Mouse (Mus musculus) kidney, embryonic 14.5 days (tissue): ENCODE measurements around the gene Sgsm1. TPM values are rescaled to one million over a fixed set of nuclear protein-coding genes. Genes with fewer than 3 reads are reported as not detected.

Source experiments
- ATAC-seq: fragments of 200-750 bp; cut with Nextera tagmentation; 2 replicates; pipeline ENCODE4 v1.8.0; 2017; ENCODE audit warnings: moderate number of reproducible peaks, mild to moderate bottlenecking, moderate TSS enrichment, moderate library complexity; ENCODE audit not compliant: low FRiP score, low TSS enrichment
- H3K27ac ChIP-seq: fragments of 300-500 bp; sonication (generic); 2 replicates; pipeline ENCODE4 v1.5.1; 2014; ENCODE audit warnings: low read depth, mild to moderate bottlenecking, low read length, moderate library complexity, mixed read lengths
- H3K27me3 ChIP-seq: fragments of 300-500 bp; sonication (generic); 2 replicates; pipeline ENCODE4 v1.6.1; 2014; ENCODE audit warnings: mild to moderate bottlenecking, low read length; ENCODE audit not compliant: control insufficient read depth, insufficient read depth
- H3K36me3 ChIP-seq: fragments of 300-500 bp; sonication (generic); 2 replicates; pipeline ENCODE4 v1.6.1; 2014; ENCODE audit warnings: low read length, mixed read lengths; ENCODE audit not compliant: control insufficient read depth, insufficient read depth
- H3K4me1 ChIP-seq: fragments of 300-500 bp; sonication (generic); 2 replicates; pipeline ENCODE4 v1.6.1; 2014; ENCODE audit warnings: low read length, mixed read lengths; ENCODE audit not compliant: control insufficient read depth, insufficient read depth
- H3K4me2 ChIP-seq: fragments of 300-500 bp; sonication (generic); replicated peaks from 2 replicates; pipeline ENCODE4 v1.6.1; 2014; ENCODE audit warnings: low read depth, mild to moderate bottlenecking, low read length
- H3K4me3 ChIP-seq: fragments of 300-500 bp; sonication (generic); 2 replicates; pipeline ENCODE4 v1.5.1; 2014; ENCODE audit warnings: mild to moderate bottlenecking, low read length
- H3K9ac ChIP-seq: fragments of 300-500 bp; sonication (generic); 2 replicates; pipeline ENCODE4 v1.6.1; 2014; ENCODE audit warnings: low read depth, mild to moderate bottlenecking, low read length, moderate library complexity
- H3K9me3 ChIP-seq: fragments of 300-500 bp; sonication (generic); 2 replicates; pipeline ENCODE4 v1.6.1; 2016; ENCODE audit warnings: low read length; ENCODE audit not compliant: control insufficient read depth
- WGBS: fragments of 180-500 bp; shearing (Covaris S2); extraction: QIAGEN DNeasy Blood & Tissue Kit; methylation state at CpG from one replicate; pipeline ENCODE4 v1.1.7; 2014; 5-methylcytosine and 5-hydroxymethylcytosine counted together
- polyA plus RNA-seq: library from polyadenylated mRNA; unstranded; fragments of >200 nt; fragmentation: Nextera tagmentation; extraction: Ambion mirVana; gene quantifications from 2 replicates; pipeline ENCODE4 v1.2.1, GENCODE M21; 2014

The Sgsm1 gene
- polyA plus RNA-seq, 1 experiment from 2014 or later = 5.0 TPM

- 47% methylated on average over 7 of the region's 7 CpGs for WGBS
- no peak overlapping the region for H3K27ac ChIP-seq
- H3K4me1 ChIP-seq = peaks cover 33% of the 10 kb centered on the region
- peak overlapping the region; percentile 95 for H3K4me2 ChIP-seq
- H3K4me3 ChIP-seq = peak overlapping the region; percentile 75
- no peaks in the 10 kb centered on the region for H3K27me3 ChIP-seq
- no peaks in the 10 kb centered on the region for H3K36me3 ChIP-seq
- ATAC-seq = no peak
- H3K9me3 ChIP-seq = no peaks in the 10 kb centered on the region
- 0 out of 2 replicates have a peak overlapping the region, but pooled peaks have one; percentile 74 for H3K9ac ChIP-seq
These were observed 90.7 kb downstream of the Sgsm1 start for GRCm38 (mm10) chr5:113219876-113220275.

- Histone ChIP-seq H3K4me3 (no peak overlapping the region), H3K9me3 (no peaks in the 10 kb centered on the region), H3K9ac (no peak overlapping the region), H3K4me1 (peaks cover 33% of the 10 kb centered on the region), H3K36me3 (no peaks in the 10 kb centered on the region), H3K4me2 (no peak overlapping the region), H3K27ac (no peak overlapping the region), H3K27me3 (no peaks in the 10 kb centered on the region)
- WGBS = 71% methylated on average over 6 of the region's 6 CpGs
- ATAC-seq = no peak
These were observed 91.1 kb downstream of the Sgsm1 start for GRCm38 (mm10) chr5:113219450-113219849.

- H3K4me1 ChIP-seq = peaks cover 33% of the 10 kb centered on the region
- H3K4me3 ChIP-seq = no peak overlapping the region
- no peak overlapping the region for H3K4me2 ChIP-seq
- no peak overlapping the region for H3K9ac ChIP-seq
- 39% methylated on average over 17 of the region's 17 CpGs for WGBS
- H3K9me3 ChIP-seq = no peaks in the 10 kb centered on the region
- no peak for ATAC-seq
- no peaks in the 10 kb centered on the region for H3K36me3 ChIP-seq
- no peaks in the 10 kb centered on the region for H3K27me3 ChIP-seq
- H3K27ac ChIP-seq = no peak overlapping the region
These were observed 91.9 kb downstream of the Sgsm1 start for GRCm38 (mm10) chr5:113218617-113219235.

GRCm38 (mm10) chr5:113217076-113217475 is 93.5 kb downstream of the Sgsm1 start:
- ATAC-seq = no peak
- H3K36me3 ChIP-seq = no peaks in the 10 kb centered on the region
- WGBS = 65% methylated on average over 12 of the region's 12 CpGs
- no peaks in the 10 kb centered on the region for H3K9me3 ChIP-seq
- H3K27ac ChIP-seq = no peak overlapping the region
- peaks cover 39% of the 10 kb centered on the region for H3K4me1 ChIP-seq
- H3K9ac ChIP-seq = no peak overlapping the region
- no peak overlapping the region for H3K4me3 ChIP-seq
- no peak overlapping the region for H3K4me2 ChIP-seq
- H3K27me3 ChIP-seq = no peaks in the 10 kb centered on the region

- no peak overlapping the region for H3K27ac ChIP-seq
These were observed 94.1 kb downstream of the Sgsm1 start for GRCm38 (mm10) chr5:113216328-113216960.

GRCm38 (mm10) chr5:113215610-113216011 is 95.0 kb downstream of the Sgsm1 start:
- Histone ChIP-seq H3K4me1 (peaks cover 41% of the 10 kb centered on the region), H3K9me3 (no peaks in the 10 kb centered on the region), H3K27me3 (no peaks in the 10 kb centered on the region), H3K4me2 (no peak overlapping the region), H3K27ac (no peak overlapping the region), H3K9ac (no peak overlapping the region), H3K36me3 (no peaks in the 10 kb centered on the region), H3K4me3 (no peak overlapping the region)
- ATAC-seq = no peak
- 79% methylated on average over 9 of the region's 9 CpGs for WGBS

More at GRCm38 (mm10) chr5:113216328-113216960, 94.1 kb downstream of the Sgsm1 start:
- H3K27me3 ChIP-seq = no peaks in the 10 kb centered on the region
- peaks cover 41% of the 10 kb centered on the region for H3K4me1 ChIP-seq
- no peak overlapping the region for H3K4me2 ChIP-seq
- H3K9me3 ChIP-seq = no peaks in the 10 kb centered on the region
- H3K9ac ChIP-seq = no peak overlapping the region; the same call in 1 of the 2 replicates
- no peak for ATAC-seq
- WGBS = 45% methylated on average over 14 of the region's 14 CpGs
- no peak overlapping the region for H3K4me3 ChIP-seq
- no peaks in the 10 kb centered on the region for H3K36me3 ChIP-seq

GRCm38 (mm10) chr5:113214455-113214854 is 96.1 kb downstream of the Sgsm1 start:
- Histone ChIP-seq H3K9me3 (no peaks in the 10 kb centered on the region), H3K36me3 (no peaks in the 10 kb centered on the region), H3K9ac (no peak overlapping the region), H3K4me2 (no peak overlapping the region), H3K4me3 (no peak overlapping the region), H3K4me1 (peaks cover 34% of the 10 kb centered on the region), H3K27ac (no peak overlapping the region), H3K27me3 (no peaks in the 10 kb centered on the region)
- WGBS = 33% methylated on average over 11 of the region's 11 CpGs
- ATAC-seq = 0 out of 2 replicates have a peak, but pooled peaks have one; percentile 29

- Histone ChIP-seq H3K27me3 (no peaks in the 10 kb centered on the region), H3K27ac (no peak overlapping the region), H3K4me3 (no peak overlapping the region), H3K36me3 (no peaks in the 10 kb centered on the region), H3K9me3 (no peaks in the 10 kb centered on the region), H3K4me1 (peaks cover 34% of the 10 kb centered on the region), H3K4me2 (no peak overlapping the region), H3K9ac (no peak overlapping the region)
- ATAC-seq = 0 out of 2 replicates have a peak, but pooled peaks have one; percentile 0
- 81% methylated on average over 8 of the region's 8 CpGs for WGBS
These were observed 96.5 kb downstream of the Sgsm1 start for GRCm38 (mm10) chr5:113214041-113214440.

GRCm38 (mm10) chr5:113212156-113212835 is 98.3 kb downstream of the Sgsm1 start:
- ATAC-seq = no peak
- Histone ChIP-seq H3K4me3 (no peak overlapping the region), H3K9ac (no peak overlapping the region), H3K4me1 (peaks cover 28% of the 10 kb centered on the region), H3K9me3 (no peaks in the 10 kb centered on the region), H3K27me3 (no peaks in the 10 kb centered on the region), H3K36me3 (no peaks in the 10 kb centered on the region), H3K27ac (no peak overlapping the region), H3K4me2 (no peak overlapping the region)
- WGBS = 43% methylated on average over 10 of the region's 10 CpGs
